Mouse (Mus musculus) liver, embryonic 14.5 days (tissue): ENCODE results near the gene Ncl.

ENCODE experiments used
- CTCF ChIP-seq: IDR thresholded peaks from 2 replicates; pipeline ENCODE4 v1.5.1; 2016; ENCODE audit warnings: antibody characterized with exemption, low read depth, control low read depth
- EP300 ChIP-seq: IDR thresholded peaks from 2 replicates; pipeline ENCODE4 v1.6.1; 2016; ENCODE audit warnings: antibody characterized with exemption, low read depth

GRCm38 (mm10) chr1:86347716-86348045 lies 11.5 kb downstream of the Ncl start:
- TF ChIP-seq EP300 (no peak), CTCF (no peak)
